Mouse (Mus musculus): Measurements from ENCODE around the gene Smim8.

Gene Smim8

DNA sequence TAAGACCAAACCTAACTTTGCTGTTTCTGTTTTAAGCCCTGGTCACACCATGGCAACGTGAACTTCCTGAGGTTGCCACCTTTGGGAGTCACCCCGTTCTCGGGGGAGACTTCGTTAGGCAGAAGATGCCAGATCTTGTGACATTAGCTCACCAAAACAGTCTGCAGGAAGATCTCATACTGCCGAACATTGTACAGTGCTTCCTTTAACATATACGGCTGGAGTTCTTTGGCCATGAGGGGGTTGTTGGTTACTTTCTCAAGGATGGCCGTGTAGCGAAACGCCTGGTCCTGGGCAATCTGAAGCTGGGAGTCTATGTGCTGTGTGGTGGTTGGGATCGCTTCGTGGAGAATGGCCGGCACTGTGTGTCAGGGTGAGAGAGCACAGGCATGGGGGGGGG lies 58.8 kb downstream of the Smim8 start:
- DNase-seq = peak; percentile 80
